Mouse (Mus musculus): ENCODE results near the gene Fmo9. TPM values are rescaled to one million over a fixed set of nuclear protein-coding genes. Genes with fewer than 3 reads are reported as not detected.

Fmo9 gene
- total RNA-seq (2021) (not detected), polyA plus RNA-seq (2012; rRNA removed) (not detected in 2 replicates)
- long read RNA-seq, result 0 reads

DNA sequence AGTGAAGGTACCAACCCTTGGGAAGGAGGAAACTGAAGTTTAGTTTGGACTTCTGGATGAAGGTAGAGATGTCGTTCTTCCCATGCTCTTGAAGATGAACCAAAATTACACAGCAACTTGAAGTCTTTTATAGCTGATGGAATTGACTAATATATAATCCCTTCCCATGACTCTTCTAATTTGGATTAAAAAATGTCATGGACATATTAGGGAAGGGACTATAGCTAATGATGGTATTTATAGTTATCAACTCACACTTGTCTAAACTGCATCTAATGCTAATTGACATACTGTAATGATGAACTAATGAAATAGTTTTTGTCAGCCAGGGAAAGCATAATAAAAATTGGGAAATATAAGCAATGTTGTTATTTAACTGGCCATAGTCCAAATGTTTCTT is at the start of gene Fmo9:
TSS of gene Fmo9 (minus strand) at position 101 of the 400 bp plus-strand sequence.
- no peak for DNase-seq

DNA sequence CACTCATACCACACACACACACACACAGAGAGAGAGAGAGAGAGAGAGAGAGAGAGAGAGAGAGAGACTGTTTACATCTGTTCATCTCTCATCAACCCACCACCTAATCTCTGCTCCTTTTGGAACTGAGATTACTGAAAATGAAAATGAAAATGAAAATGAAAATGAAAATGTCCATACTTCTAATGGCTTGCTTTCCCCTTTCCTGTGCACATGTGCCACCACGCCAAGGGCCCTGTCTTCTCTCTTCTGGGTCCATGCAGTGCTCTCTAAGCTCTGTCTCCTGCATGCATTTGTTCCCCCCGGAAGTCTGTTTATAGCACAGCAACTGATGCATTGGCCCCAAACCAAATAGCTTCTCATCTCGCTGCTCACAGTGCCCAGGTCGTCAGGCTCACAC is 49.2 kb upstream of the Fmo9 start:
- no peak for DNase-seq

DNA sequence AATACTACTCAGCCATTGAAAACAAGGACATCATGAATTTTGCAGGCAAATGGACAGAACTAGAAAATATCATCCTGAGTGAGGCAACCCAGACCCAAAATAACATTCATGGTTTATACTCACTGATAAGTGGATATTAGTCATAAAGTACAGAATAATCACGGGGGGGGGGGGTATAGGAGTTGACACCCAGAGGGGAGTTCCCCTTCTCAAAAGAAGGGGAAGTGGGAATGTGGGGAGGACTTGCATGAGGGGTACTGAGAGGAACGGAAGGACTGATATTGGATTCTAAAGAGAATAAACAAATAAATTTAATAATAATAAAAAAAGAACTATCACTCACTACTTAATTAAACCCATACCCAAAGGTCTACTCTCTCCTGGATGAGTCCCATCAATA is 48.6 kb upstream of the Fmo9 start:
- DNase-seq, result no peak

DNA sequence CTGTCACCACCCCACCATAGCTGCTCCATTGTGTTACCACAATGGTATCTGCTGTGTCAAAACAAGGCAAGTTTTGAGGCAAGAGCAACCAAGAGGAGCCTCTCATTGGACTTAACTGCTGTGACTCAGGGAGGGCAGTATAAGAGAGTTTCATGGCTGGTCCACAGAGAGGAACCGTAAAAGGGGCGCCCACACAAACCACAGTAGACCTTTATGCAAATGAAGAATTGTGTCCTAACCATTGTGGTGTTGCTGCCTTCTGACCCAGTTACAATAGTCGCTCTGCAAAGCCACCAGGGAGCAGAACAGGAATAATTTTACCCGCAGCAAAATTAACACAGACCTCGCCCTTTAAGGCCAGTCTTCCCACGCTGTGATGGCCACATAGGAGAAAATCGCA is 29.2 kb upstream of the Fmo9 start:
- DNase-seq, result no peak

GRCm38 (mm10) chr1:166702270-166702912 is 20.7 kb upstream of the Fmo9 start:
- DNase-seq, result no peak

GRCm38 (mm10) chr1:166669264-166669663 is 12.4 kb downstream of the Fmo9 start:
- DNase-seq, result no peak

DNA sequence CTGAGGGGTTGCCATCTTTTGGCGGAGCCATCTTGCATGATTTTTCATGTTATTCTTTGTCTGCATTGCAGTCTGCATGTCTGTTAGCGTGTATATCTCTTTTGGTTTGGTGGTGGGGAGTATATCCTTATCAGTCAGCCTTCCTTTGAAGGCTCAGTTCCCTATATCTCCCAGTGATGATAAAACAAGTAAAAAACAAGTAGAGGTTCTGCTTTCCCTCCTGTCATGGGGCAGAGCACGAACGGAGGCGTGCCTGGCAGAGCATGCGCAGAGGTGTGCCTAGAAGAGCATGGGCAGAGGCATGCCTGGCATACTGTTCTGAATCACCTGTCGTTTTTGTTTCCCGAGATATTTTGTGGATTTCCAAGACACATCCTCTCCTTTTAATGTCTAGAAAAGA is 20.8 kb downstream of the Fmo9 start:
- DNase-seq, result no peak

DNA sequence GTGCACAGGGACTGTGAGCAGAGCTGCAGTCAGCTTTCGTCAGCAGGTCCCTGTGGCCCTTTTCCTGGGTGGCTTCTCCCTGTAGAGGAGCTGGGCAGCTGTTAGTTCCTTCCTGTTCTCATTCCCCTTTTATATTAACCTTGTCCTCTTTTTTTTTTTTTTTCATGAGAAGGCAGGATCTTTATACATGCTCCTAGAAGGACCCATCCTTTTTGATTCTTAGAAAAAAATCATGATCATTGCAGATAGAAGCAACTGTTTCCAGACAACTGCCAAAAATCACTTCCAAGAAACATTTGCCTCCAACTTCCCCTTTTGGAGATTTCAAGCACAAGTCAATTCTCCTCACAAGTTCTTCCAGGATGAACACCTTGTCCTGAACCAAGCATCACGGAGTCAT is 34.1 kb downstream of the Fmo9 start, which contains the start of gene Gm4847:
TSS of gene Gm4847 (minus strand) at position 101 of the 400 bp plus-strand sequence.
- no peak for DNase-seq

Small RNA genes within 50 kb of the gene (microRNA-seq; reads per million reads assigned to microRNA genes)
- gene Gm22992, result 0 reads per million in 2 experiments

Other genes with a start within 250 kb of the Fmo9 start
- under 1 TPM in 1 of 2 experiments, not detected in 1; 0.17 TPM for gene Gm4846, start 184.3 kb downstream of the Fmo9 start, total RNA-seq (2021)
- gene Gm4846, start 184.3 kb downstream of the Fmo9 start, polyA plus RNA-seq (2012; rRNA removed), result not detected in 2 replicates
- not detected for gene Gm4847, start 34.2 kb downstream of the Fmo9 start, total RNA-seq (2021)
- gene Gm4847, start 34.2 kb downstream of the Fmo9 start, polyA plus RNA-seq (2012; rRNA removed), result not detected in 2 replicates